Mouse (Mus musculus): Measurements from ENCODE around the gene Pdgfra. TPM values are rescaled to one million over a fixed set of nuclear protein-coding genes. Genes with fewer than 3 reads are reported as not detected.
A peak's percentile ranks its signal among the peaks of the same experiment; 100 is the strongest.

Pdgfra gene
- polyA plus RNA-seq, 1 experiment: 16.3 TPM

DNA sequence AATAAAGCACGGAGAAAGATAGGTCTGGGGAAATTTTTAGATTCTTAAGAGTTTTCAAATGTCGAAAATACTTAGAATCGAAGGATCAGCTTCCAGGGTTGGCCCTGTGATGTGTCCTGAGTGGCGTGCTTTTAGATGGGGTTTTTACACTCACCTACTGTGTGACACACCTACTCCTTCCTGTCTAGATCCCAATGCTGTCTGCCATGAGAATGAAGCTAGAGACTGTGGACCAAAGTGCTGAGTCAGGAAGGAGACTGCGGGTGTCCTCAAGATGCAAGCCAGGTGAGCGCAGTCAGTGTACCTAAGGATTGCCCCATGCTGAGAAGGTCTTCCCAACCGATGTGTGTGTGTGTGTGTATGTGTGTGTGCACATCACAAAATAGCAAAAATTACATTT, 62.8 kb downstream of the Pdgfra start:
- no peak for DNase-seq (ENCODE audit: low read depth)
- TF ChIP-seq POLR2A (IDR thresholded peaks at IDR 0.05; ENCODE audit: borderline replicate concordance, extremely low read depth, insufficient read depth, insufficient read length, poor library complexity, severe bottlenecking) (no peak), CTCF (IDR thresholded peaks at IDR 0.05; ENCODE audit: borderline replicate concordance, extremely low read depth, insufficient read depth, insufficient read length) (no peak)

DNA sequence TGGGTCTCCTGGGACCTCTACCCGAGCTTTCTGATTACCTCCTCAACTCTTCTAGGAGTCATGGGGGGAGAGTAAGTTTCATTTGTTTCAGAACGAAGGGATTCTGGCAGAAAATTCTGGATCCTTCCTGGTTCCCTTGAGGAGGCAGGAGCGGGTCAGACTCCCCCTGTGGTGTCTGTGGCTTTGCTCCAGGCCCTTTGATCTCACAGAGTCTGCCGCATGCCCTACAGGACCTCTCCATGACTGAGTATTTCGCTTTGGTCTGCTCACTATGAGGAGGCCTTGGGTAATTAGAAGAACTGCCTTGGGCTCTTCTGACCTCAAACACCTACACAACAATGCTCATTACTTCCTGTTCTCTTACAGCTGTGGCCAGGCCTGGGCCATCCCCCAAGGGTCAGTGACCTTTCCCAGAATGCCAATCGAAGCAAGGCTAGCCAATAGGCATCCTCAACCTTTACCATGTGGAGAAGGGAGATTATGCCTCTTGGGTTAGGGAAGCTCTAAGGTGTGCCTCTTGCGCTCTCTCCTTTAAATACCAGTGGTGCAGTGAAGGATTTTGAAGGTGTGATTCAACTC, 63.7 kb downstream of the Pdgfra start:
- DNase-seq (ENCODE audit: low read depth): no peak
- TF ChIP-seq POLR2A (IDR thresholded peaks at IDR 0.05; ENCODE audit: borderline replicate concordance, extremely low read depth, insufficient read depth, insufficient read length, poor library complexity, severe bottlenecking) (no peak), CTCF (IDR thresholded peaks at IDR 0.05; ENCODE audit: borderline replicate concordance, extremely low read depth, insufficient read depth, insufficient read length) (no peak)

DNA sequence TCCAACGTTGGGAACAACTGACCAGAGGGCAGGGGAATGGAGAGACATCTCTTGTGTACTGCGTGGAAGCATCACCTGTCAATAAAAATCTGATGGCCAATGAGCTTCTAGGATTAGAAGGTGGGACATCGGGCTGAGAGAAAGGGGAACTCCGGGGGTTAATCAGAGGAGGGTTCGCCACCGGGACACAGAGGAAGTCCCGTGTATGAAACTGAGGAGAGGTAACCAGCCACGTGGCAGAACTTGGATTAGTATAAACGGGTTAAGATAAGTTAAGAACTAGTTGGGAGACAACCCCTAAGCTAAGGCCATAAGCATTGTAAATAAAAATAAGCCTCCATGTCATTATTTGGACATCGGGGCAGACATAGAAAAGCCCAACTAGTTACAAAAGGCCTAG, 69.5 kb downstream of the Pdgfra start:
- no peak for TF ChIP-seq CTCF (IDR thresholded peaks at IDR 0.05; ENCODE audit: borderline replicate concordance, extremely low read depth, insufficient read depth, insufficient read length)
- no peak for TF ChIP-seq POLR2A (IDR thresholded peaks at IDR 0.05; ENCODE audit: borderline replicate concordance, extremely low read depth, insufficient read depth, insufficient read length, poor library complexity, severe bottlenecking)
- no peak for DNase-seq (ENCODE audit: low read depth)

DNA sequence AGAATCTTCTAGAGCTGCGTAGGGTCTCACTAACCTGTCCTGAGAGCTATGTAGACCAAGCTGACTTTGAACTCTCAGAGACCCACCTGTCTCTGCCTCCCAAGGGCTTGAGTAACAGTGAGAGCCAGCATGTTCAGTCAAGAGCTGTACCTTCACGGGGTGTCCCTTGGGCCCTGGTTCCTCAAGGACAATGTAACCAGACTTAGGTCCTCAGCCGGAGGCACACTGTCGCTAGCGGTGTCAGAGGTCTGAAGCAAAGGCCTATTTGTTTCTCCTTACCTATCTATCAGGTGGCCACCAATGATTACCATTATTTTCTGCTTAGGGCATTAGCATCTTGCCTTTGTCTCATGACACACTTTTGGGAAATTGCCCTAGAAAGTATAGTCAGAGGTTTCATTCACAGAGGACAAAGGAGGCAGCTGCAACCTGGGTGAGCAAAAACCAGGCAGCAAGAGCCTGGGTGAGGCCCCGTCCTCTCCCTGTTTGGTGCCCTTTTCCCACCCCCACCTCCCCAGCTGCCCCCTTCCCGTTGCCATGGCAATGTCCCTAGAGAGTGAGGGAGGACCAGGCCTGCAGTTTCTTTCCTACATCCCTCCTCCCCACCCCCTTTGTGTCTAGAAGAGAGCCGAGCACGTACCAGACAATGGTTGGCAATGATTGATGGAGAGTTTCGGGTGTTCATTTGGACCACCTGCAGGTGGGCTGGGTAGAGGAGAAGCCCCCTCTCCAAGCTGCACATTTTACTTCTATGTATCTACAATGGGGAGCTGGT, 70.6 kb downstream of the Pdgfra start:
- DNase-seq (ENCODE audit: low read depth): peak; percentile 81
- TF ChIP-seq CTCF (IDR thresholded peaks at IDR 0.05; ENCODE audit: borderline replicate concordance, extremely low read depth, insufficient read depth, insufficient read length) (no peak), POLR2A (IDR thresholded peaks at IDR 0.05; ENCODE audit: borderline replicate concordance, extremely low read depth, insufficient read depth, insufficient read length, poor library complexity, severe bottlenecking) (no peak)

DNA sequence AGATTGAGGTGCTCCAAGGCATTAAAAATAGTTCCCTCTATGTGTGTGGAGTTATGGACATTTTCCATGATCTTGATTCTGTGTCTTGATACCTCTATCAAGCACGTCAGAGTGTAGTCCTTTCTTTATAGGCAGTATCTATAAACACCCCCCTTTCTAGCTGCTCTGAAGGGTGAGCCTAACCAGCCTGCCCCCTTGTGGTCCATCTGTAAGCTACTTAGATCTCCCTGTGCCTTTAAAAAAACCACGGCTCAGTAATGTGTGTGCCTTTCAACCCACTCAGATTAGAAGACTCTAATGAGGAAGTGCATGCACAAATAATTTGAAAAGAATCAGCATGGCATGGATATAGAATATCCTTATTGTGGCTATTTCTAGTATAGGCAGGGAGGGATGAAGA, 86.3 kb downstream of the Pdgfra start:
- TF ChIP-seq CTCF (IDR thresholded peaks at IDR 0.05; ENCODE audit: borderline replicate concordance, extremely low read depth, insufficient read depth, insufficient read length) (peak; percentile 49; the same call in 1 of the 2 replicates), POLR2A (IDR thresholded peaks at IDR 0.05; ENCODE audit: borderline replicate concordance, extremely low read depth, insufficient read depth, insufficient read length, poor library complexity, severe bottlenecking) (no peak)
- DNase-seq (ENCODE audit: low read depth): peak; percentile 74

DNA sequence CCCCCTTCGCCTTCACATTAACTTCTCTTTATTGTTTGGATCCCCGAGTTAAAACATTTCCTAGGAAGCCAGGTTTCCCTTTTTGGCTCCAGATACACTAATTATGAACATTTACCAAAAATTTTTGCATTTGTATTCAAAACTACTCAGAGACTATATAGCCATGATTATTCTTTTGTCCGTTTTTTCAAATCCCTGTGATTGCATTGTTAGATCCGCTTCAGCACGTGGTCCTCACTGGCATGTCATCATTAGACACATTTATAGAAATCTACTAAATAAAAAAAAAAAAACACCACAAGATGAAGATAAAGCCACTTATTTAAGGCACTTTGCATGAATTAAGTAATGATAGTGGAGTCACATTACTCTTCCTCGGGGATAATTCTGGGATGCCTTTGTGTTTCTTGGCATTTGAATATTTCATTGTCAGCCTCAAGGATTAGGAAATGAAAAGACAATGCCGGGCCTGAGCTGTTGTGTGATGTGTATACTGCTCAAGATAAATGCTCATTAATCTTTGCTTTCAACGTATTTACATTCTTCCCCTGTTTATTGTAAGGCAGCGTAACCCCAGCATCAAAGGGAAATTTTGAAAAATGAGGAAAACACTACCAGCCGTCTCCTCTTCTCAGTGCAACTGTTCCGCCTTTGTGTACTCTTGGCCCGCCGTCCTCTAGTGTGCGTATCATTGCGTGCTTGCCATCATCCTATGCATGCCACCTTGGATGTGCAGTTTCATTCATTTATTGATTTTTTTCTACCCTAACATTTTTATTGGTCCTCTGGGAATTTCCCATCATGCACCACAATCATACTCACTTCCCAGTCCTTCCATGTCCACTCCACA, 87.1 kb downstream of the Pdgfra start:
- peak; percentile 74 for DNase-seq (ENCODE audit: low read depth)
- no peak for TF ChIP-seq CTCF (IDR thresholded peaks at IDR 0.05; ENCODE audit: borderline replicate concordance, extremely low read depth, insufficient read depth, insufficient read length)
- TF ChIP-seq POLR2A (IDR thresholded peaks at IDR 0.05; ENCODE audit: borderline replicate concordance, extremely low read depth, insufficient read depth, insufficient read length, poor library complexity, severe bottlenecking): no peak

DNA sequence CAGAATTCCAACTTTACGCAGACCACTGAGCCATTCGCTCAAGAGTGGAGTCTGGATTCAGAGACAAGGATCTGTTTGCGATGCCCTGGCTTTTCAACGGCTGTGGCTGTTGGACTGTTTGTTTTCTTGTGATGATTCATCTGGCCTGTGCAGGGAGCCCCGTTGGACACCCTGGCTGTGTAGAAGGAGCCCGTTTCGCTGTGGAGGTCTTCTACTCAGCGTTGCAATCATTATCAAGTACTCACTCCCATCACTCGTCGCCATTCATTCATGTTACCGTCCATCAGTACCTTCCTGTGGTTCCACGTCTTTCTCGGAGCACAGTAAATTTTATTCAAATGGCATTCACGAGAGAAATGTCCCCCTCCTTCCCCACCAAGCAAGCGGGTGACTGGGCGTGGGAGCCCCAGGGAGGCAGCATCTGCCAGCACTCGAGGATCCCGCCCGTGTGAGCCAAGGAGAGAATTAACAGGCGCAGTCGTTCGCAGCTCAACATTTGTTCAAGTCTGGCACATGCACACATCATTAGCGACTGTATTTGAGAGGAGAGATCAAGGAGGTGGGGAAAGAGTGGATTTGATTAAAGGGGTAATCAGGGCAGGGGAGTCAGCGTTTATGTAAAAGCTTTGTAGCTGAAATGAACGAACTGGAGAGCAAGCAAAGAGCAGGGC, 95.1 kb downstream of the Pdgfra start:
- DNase-seq (ENCODE audit: low read depth): peak; percentile 96
- no peak for TF ChIP-seq POLR2A (IDR thresholded peaks at IDR 0.05; ENCODE audit: borderline replicate concordance, extremely low read depth, insufficient read depth, insufficient read length, poor library complexity, severe bottlenecking)
- no peak for TF ChIP-seq CTCF (IDR thresholded peaks at IDR 0.05; ENCODE audit: borderline replicate concordance, extremely low read depth, insufficient read depth, insufficient read length)

Other genes with a start within 250 kb of the Pdgfra start
- gene Chic2, start 107.5 kb upstream of the Pdgfra start, polyA plus RNA-seq (2012; rRNA removed): 27.9 and 31.6 TPM in 2 replicates
- 3.7 and 6.1 TPM in 2 replicates for gene Gsx2, start 76.7 kb upstream of the Pdgfra start, polyA plus RNA-seq (2012; rRNA removed)